28 mouse cellular contexts compared by ENCODE assay signal in the genomic region with DNA sequence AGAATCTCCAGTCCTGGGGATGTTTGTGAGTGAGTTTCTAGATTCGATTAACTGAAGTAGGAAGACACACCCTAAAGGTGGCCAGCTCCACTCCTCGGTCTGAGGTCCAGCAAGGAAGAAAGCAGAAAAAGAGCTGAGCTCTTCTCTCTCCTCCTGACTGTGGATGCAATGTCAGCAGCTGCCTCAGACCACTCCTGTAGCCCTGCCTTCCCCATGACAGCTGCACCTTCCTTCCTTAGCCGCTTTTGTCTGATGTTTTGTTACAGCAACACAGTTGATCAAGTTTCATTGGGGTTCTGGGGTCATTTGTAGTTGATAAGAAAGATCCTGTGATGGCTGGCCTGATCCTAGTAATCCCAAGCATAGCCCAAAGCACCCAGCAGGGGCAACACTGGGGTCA.
"Had no signal": no experiment of that assay in that cellular context is flagged by ENCODE, and none has a peak within 500 bp of the region (broad histone marks: within the 10 kb centered on the region; RNA-seq: fewer than 3 reads in every experiment).

No protein-coding gene starts in this region.

- DNase-seq: cerebellum, adult 2 months; cerebellum, adult 8-10 months; cerebellum, adult 9-10 months; cerebellum, adult 9-11 months; cerebellum, postnatal 10 days; cerebellum, postnatal 14 days; cerebellum, postnatal 25 days; cerebellum, postnatal 36 days; embryo, embryonic 11 days; forebrain, postnatal 0 days; gastrocnemius, adult 2 months; gastrocnemius, postnatal 10 days; gastrocnemius, postnatal 14 days; gastrocnemius, postnatal 25 days; gastrocnemius, postnatal 36 days; heart, adult 11 months; heart, adult 18-20 months had no signal

- H3K27me3 ChIP-seq: embryonic facial prominence, embryonic 12.5 days; embryonic facial prominence, embryonic 13.5 days; embryonic facial prominence, embryonic 15.5 days; forebrain, embryonic 12.5 days; forebrain, embryonic 13.5 days; forebrain, embryonic 15.5 days had no signal

- H3K4me1 ChIP-seq: embryonic facial prominence, embryonic 10.5 days; embryonic facial prominence, embryonic 12.5 days; embryonic facial prominence, embryonic 13.5 days; embryonic facial prominence, embryonic 15.5 days; forebrain, embryonic 12.5 days; forebrain, embryonic 13.5 days; forebrain, embryonic 15.5 days had no signal

- ATAC-seq: forebrain, embryonic 13.5 days; forebrain, embryonic 14.5 days; forebrain, embryonic 15.5 days; forebrain, embryonic 16.5 days; forebrain, postnatal 0 days had no signal

- H3K4me2 ChIP-seq: embryonic facial prominence, embryonic 12.5 days; embryonic facial prominence, embryonic 13.5 days; embryonic facial prominence, embryonic 15.5 days; forebrain, embryonic 12.5 days; forebrain, embryonic 13.5 days; forebrain, embryonic 15.5 days had no signal

- H3K9ac ChIP-seq: embryonic facial prominence, embryonic 12.5 days; embryonic facial prominence, embryonic 13.5 days; embryonic facial prominence, embryonic 15.5 days; forebrain, embryonic 12.5 days; forebrain, embryonic 13.5 days; forebrain, embryonic 15.5 days; forebrain, postnatal 0 days had no signal

- H3K4me3 ChIP-seq: embryonic facial prominence, embryonic 10.5 days; embryonic facial prominence, embryonic 12.5 days; embryonic facial prominence, embryonic 13.5 days; embryonic facial prominence, embryonic 15.5 days; erythroblast, embryonic 14.5 days; forebrain, embryonic 10.5 days; forebrain, embryonic 12.5 days; forebrain, embryonic 13.5 days; forebrain, embryonic 15.5 days; gastrocnemius, adult 2 months had no signal

- H3K9me3 ChIP-seq: embryonic facial prominence, embryonic 10.5 days; embryonic facial prominence, embryonic 12.5 days; embryonic facial prominence, embryonic 13.5 days; embryonic facial prominence, embryonic 15.5 days; forebrain, embryonic 10.5 days; forebrain, embryonic 12.5 days; forebrain, embryonic 13.5 days; forebrain, embryonic 15.5 days had no signal

- H3K27ac ChIP-seq: embryonic facial prominence, embryonic 10.5 days; embryonic facial prominence, embryonic 12.5 days; embryonic facial prominence, embryonic 13.5 days; embryonic facial prominence, embryonic 15.5 days; forebrain, embryonic 10.5 days; forebrain, embryonic 12.5 days; forebrain, embryonic 13.5 days; forebrain, embryonic 15.5 days; gastrocnemius, adult 2 months had no signal
